Mouse (Mus musculus) monocyte, adult 5-6 weeks (primary cell): ENCODE data around the gene Lmbr1. TPM values are rescaled to one million over a fixed set of nuclear protein-coding genes. Genes with fewer than 3 reads are reported as not detected.
"Not testable (repeated sequence)": the region's sequence is repeated elsewhere in the genome, so short reads cannot be mapped to it uniquely, and the experiment has no call there.

Source experiments
- ATAC-seq: fragments of 153-309, 156-312 bp; replicated peaks from 2 replicates; pipeline ENCODE4 v1.8.0; 2017; ENCODE audit warnings: mild to moderate bottlenecking; ENCODE audit not compliant: low TSS enrichment, insufficient number of reproducible peaks, severe bottlenecking, poor library complexity, low FRiP score
- total RNA-seq: library from RNA; stranded (forward); fragments of 200-1000, 200-491, 200-594 nt; gene quantifications from 3 replicates; pipeline ENCODE4 v1.2.3, GENCODE M21; 2017

The Lmbr1 gene
- total RNA-seq = 0.43 to 2.2 TPM (median 1.1 TPM) in 3 replicates

GRCm38 (mm10) chr5:29378298-29379036 lies at the start of gene Lmbr1:
TSS of gene Lmbr1 (minus strand) at chr5:29378390.
- peak; percentile 92 for ATAC-seq

- not testable (repeated sequence) for ATAC-seq
Measured at GRCm38 (mm10) chr5:29423330-29423729, 45.1 kb upstream of the Lmbr1 start.

DNA sequence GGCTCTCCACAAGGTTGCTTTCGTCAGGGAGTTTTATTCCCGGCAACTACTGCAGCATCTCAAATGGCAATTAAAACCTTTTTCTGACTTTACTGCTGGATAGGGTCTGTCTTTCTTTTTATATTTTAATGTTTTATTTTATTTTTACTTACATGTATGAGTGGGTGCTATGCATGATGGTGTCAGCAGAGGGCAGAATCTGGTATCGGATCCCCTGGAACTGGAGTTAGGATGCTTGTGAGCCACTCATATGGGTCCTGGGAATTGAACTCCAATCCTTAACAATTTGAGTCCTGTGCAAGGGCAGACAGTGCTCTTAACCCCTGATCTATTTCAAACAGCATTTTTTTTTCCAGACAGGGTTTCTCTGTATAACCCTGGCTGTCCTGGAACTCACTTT lies 34.9 kb upstream of the Lmbr1 start:
- no peak for ATAC-seq

DNA sequence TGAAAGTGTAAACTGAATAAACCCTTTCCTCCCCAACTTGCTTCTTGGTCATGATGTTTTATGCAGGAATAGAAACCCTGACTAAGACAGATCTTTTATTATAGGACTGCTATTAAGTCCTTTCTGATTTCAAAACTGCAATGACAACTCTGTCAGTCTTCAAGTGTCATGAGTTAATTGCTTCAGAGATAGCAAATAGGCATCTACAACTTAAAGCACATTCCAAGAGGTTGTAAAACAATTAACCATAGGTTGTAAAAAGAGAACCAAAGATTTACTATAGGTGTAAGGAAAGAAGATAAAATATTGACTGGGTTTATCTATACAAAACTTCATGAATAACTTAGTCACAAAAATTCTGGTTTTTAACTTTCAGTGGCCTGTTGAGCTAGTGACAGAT lies 32.7 kb upstream of the Lmbr1 start:
- ATAC-seq = no peak

DNA sequence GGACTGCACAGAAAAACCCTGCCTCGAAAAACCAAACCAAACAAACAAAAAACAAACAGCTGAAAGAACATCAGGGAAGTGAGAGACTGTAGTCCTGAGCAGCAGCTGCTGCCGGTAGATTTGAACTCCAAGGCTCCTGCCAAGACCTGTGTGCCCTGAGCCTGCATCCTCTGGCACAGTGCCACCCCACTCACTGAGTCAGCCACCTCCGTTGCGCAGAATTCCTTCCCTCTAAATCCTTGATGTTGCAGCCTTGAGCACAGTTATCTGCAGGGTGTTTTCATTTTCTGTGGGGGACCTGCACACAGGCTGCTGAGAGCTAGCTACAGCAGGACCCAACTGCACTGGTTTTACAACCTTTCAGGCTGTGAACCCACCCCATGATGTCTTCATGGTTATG lies 20.2 kb upstream of the Lmbr1 start:
- no peak for ATAC-seq

- no peak for ATAC-seq
Measured at GRCm38 (mm10) chr5:29388944-29389765, 11.0 kb upstream of the Lmbr1 start.

- ATAC-seq = no peak
Measured at GRCm38 (mm10) chr5:29388181-29388943, 10.2 kb upstream of the Lmbr1 start.

DNA sequence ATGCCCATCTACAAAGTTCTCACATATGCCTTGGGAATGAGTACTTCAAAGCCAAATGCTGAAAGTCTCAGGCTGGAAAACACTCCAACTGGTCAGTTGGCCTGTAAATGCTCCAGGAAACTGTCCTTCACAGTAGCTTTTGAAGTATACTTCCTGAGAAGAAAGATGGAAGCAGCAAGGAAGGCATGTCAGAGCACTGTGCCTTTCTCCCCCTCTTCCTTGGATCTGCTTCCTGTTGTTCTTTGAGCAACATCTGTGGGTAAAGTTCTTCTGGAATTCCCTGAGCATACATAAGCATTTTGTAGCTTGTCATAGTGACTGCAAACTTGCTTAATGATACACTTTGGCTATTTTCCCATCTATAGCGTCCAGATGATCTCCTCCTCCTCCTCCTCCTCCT lies 9.4 kb upstream of the Lmbr1 start:
- ATAC-seq = no peak

GRCm38 (mm10) chr5:29382776-29383175 lies 4.6 kb upstream of the Lmbr1 start:
- no peak for ATAC-seq

GRCm38 (mm10) chr5:29380091-29380490 lies 1.9 kb upstream of the Lmbr1 start:
- no peak for ATAC-seq

GRCm38 (mm10) chr5:29377590-29378297 lies 446 bp downstream of the Lmbr1 start:
- ATAC-seq = peak; percentile 16

- ATAC-seq = no peak
Measured at GRCm38 (mm10) chr5:29363511-29363910, 14.7 kb downstream of the Lmbr1 start.

DNA sequence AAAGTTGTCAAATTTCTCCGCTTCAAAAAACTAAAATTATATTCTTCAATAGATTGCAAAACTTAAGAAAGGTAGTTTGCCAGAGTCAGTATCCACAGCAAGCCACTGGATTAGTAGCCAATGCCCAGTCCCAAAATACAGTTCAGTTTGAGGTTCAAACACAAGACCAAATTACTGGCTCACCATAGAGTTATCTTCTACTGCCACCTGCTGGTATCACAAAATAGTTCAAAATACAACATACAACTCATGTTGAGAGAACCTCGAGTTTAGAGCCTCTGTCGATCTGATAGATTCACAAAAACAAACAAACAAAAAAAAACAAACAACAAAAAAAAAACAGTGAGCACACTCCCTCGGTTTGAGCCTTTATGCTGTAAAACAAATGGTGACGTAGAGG lies 42.4 kb downstream of the Lmbr1 start:
- ATAC-seq = no peak

- no peak for ATAC-seq
Measured at GRCm38 (mm10) chr5:29322503-29322902, 55.7 kb downstream of the Lmbr1 start.

DNA sequence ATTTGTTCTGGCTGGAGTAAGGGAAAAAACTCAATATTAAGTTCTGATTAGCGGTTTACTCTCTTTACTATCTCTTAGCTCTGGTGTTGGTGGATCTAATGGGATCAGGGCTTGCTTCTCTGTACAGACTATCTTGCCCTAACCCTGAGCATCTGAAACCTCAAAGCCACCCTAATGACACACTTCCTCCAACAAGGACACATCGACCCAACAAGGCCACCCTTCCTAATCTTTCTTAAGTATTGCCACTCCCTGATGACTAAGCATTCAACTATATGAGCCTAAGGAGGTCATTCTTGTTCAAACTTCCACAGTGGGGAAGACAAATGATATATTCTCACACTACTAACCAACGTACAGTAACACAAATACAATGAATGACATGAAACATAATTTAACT lies 69.0 kb downstream of the Lmbr1 start:
- ATAC-seq = no peak

DNA sequence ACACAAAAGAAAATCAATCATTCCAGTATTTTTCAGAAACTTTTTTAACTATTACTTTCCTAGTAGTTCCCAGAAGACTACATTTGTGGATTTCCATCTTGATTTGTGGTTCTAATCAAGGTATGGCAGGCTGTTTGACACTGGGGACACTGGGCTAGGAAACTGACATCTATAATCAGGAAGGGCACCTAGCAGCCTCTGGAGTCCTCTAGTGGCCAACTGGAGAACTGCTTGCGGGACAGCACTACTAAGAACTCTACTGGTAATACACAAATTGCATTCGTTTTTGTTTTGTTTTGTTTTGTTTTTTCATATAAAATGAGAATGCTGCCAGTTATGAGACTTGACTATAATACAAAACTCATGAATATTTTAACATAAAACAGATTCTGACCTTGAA lies 85.0 kb downstream of the Lmbr1 start:
- no peak for ATAC-seq

DNA sequence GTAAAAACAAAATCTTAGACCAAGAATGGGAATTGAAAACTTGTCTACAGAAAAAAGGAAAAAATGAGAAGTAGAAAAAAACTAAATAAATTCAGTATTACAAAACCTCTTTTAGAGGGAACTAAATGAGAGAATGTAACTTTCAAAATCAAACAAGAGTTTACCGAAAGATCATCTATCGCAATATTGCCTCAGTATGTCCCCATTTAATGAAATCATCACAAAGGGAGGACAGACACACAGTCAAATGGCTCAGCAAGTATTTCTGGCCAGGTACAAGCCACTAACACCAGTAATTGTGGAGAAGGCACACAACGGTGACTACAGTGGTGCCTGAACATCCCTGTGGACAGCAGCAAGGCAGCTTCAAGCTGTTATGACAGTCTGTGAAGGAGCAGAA lies 88.1 kb downstream of the Lmbr1 start:
- peak; percentile 50; the same call in 1 of the 2 replicates for ATAC-seq

- peak; percentile 61; the same call in 1 of the 2 replicates for ATAC-seq
Measured at GRCm38 (mm10) chr5:29289703-29290102, 88.5 kb downstream of the Lmbr1 start.

DNA sequence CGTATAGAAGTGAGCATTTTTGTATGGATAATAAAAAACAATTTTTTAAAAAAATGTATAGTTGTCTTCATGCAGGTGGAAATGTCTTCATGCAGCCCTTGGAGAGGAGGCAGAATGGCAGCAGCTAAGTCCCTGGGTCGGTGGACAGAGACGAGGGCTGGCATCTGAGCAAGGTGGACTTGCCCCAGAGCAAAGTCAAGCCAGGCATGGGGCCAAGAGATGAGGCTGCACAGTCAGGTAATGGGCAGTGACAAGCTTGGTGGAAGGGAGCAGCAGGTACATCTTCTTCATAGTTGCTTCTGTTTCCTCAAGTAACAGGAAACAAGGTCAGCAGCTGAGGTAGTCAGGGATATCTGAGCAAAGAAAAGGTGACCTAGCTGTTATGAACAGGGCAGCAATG lies 97.1 kb downstream of the Lmbr1 start:
- ATAC-seq = no peak
